Mouse (Mus musculus) Muller cell, postnatal 12 days (primary cell): ENCODE results near the gene Rasa1.

ENCODE experiments used
- DNase-seq: peaks from one replicate; pipeline ENCODE4 v3.0.0-alpha.2; 2015; ENCODE audit errors: inconsistent ontology term

Rasa1 gene

DNA sequence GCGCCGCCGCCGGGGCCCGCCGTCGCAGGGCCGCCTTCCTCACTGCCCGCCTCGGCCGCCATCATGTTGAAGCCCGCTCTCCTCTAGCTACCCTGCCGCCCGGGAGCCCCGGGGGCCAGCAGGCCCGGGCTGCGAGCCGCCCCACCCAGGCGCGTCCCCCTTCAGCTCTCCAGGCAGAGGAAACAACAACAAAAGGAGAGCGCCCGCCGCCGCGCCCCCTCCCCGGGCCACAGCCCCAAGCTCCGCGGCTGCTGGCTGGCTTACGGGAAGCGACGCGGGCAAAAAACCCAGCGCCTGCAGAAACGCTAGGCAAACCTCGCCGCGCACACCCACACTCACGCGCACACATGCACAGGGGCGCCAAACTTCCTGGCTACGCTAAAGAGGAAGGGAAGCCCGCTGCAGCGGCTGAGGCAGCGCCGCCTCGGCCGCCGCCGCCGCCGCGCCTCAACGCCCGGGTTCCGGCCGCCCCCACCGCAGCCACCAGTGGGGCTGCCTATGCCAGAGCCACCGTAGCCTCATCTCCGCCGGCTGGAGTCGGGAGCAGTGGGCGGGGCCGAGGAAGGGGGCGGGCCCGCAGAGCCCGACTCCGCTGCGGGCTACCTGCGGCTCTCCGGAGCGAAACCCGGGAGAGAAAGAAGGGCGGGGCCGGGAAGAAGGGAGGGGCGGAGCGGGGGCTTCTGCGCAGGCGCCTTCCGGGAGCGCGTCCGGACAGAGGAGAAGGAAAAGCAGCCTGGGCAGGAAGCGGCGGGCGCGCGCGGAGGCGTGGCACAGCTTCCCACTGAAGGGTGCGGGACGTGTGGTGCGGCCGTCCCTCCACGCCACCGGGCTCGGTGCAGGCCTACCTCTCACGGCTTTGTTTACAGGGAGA is at the start of gene Rasa1:
Rasa1 (minus strand) TSS at position 288 of the 871 bp plus-strand sequence.
- DNase-seq = peak; percentile 99

DNA sequence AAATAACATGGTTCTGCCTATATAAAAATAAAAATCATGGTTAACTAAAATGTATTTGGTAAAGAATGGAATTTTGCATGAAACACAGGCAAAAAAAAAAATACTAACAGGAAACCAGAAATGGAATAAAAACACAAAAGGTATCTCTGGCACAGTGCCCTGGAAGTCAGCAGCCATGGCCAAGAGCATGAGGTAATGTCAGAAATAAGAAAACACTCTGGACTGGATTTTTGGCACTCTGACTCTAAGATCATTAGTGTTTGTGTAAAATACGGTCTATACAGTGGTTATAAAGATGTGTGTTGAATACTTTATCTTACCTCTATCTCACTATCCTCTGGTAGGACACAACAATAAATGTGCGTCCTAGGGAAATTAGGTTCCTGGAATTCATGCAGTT is 22.6 kb upstream of the Rasa1 start:
- no peak for DNase-seq

DNA sequence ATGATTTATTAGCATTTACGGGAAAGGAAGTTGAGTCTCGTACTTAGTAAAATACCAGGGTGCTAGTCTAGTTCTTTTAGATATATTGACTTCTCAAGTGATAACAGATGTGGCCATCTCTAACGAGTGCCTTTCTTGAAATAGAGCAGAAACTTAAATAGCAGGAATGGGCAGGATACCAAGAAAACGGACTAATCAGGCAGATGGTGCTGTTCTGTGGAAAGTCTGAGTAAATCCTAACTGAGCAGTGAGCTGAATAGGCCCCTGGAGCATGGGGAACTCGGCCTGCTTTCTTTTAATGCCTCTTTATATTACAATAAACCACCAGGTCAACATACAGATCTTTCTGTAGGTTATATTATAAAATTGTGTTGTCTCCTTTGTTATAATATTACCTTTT is 22.0 kb upstream of the Rasa1 start:
- DNase-seq = no peak

DNA sequence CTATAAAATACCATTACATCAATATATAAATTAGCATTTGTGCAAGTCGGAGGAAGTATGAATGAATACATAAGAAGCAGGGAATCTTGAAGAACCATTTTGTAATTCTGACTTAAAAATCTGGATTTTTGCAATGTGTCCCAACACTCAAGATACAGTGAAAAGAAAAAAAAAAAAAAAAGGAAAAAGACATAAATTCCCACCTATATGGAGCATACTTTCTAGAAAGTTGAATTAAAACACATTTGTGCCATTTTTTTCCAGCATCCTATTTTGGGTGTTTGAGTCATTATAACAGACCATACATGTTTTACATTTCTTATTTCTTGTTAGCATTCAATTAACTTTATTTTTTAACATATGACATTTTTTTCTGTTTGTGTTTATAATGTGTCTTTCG is 21.6 kb upstream of the Rasa1 start:
- no peak for DNase-seq

DNA sequence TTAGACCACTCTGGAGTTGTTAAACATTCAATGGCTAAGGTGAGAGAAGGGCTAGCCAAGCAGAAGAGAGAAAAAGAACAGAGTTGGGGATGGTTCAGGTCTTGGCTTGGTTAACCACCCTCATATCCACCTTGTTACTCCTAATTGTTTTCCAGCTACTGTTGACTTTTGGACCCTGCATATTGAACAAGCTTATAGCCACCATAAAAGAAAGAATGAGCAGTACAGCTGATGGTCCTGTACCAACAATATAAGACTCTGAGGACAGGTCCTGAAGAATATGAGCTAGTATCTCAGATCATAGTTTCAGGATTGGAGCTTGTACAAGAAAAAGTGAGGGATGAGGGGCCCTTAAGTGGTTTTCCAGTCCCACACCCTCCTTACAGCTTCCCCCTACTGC is 17.1 kb upstream of the Rasa1 start:
- no peak for DNase-seq

DNA sequence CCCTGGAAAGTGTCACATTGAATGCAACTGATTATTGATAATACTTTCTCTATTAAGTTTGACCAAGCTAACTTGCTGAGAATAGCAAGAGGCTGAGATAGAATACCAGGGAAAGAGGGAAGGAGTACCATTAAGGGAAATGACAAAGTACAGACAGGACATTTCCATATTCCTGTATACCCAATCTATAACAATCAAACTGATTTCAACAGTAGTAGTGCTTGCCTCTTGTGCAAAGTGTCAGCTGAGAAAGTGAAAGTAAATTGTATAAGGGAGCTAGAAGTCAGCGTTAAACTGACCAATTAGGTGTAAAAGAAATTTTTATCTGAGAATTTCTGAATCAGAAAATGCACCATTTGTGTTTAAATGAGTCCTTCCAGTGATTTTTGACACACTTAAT is 1.7 kb upstream of the Rasa1 start:
- peak; percentile 32 for DNase-seq

DNA sequence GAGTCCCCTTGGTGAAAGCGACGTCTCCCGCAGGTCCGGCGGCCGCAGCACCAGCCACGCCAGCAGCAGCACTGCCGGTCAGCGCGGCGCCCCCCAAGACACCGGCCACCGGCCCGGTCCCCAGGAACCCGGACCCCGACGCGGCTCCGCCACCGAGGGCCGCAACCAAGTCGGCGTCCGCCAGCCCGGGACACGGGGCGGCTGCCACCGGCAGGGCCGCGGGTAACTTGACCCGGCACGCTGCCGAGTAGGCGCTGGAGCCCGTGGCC is 422 bp downstream of the Rasa1 start:
- no peak for DNase-seq

DNA sequence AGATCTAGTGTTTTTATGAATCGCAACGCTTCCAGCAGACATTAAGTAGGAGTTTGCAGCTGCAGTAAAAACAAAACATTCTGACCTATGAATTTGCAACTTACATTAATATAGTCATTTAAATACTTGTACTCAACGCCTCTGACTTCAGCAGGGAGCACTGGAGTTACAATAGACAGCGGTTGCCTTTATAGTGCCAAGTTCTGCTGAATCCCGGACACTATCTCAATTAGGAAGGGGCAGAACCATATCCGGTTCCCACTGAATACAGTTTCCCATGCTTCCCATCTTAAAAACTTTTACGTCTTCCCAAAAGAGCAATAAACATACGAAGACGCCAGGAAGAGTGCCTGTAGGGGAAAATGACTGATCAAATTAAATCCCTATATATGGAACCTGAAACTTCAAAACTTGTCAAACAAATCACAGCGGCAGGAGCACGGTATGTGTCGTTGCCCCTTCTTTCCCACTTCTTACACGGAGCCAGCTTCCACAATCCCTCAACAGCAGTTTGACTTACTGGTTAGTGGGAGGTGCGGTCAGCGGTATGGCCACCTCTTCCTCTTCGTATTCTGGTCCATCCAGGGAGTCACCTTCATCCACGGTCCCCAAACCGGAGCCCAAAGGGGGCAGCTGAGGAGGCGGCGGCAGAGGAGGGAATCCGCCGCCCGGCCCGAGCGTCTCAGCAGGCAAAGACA is 905 bp downstream of the Rasa1 start:
- peak; percentile 60 for DNase-seq

DNA sequence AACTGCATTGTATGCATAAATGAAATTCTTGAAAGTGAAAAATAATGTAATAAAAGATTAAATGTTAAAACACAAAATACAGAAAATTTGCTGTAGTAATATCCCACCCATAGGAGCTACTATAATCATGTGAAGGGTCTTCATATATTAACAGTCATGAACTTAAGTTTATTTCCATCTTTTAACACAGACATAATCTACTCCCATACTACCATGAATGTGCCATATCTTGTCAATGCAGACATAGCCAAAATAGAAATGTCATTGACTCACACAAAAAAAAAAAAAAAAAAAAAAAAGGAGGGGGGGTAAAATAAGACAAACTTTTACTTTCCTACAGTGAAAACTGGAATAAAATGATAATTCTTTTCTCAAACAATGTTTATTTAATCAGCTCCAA is 6.3 kb downstream of the Rasa1 start:
- DNase-seq = no peak

DNA sequence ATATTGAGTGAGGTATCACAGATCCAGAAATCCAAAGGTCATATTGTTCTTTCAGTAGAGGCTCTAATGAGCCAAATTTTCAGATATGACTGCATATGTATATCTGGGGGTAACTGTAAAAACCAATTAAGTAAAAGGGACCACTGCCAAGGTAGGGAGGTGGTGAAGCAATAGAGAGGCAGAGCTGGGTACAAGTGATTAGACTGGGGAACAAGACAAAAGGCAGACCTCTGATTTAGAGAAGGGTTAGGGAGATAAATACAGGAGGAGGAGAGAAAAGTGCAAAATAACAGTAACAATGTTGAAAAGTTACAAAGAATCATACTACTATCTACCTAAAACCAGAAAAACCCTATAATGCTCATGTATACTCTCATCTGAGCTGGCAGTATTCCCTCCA is 10.0 kb downstream of the Rasa1 start:
- DNase-seq = no peak

DNA sequence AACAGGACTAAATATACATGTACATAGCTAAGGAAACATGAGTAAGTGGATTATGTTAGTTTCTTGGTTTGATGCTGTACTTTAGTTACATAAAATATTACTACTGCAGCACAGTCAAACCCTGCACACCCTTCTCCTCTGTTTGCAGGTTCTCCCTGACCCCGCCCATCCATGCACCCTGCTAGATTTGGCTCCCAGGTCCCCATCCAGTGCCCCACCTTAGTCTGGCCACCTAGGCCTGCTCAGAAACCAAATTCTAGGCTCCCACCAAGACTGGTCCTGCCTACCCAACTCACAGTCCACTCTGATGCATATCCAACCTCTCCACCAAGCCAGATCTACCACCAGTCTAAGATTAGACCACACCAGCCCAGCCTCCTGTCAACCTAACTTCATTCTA is 14.4 kb downstream of the Rasa1 start:
- DNase-seq = no peak

DNA sequence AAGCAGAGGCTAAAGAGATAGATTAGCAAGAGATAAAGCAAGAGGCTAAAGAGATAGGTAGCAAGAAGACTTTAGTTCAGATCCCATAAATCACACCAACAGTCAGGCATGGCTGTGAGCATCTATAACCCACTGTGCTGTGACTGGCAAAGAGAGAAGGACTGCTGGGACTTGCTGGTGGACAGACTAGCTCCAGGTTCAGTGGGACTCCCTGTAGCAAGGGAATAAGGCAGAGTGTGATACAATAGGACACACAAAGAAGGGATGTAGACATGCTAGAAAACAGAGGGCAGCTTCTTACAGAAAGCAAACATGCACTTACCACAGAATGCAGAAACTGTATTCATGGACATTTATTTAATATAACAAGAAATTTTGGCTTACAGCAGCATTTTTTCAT is 15.1 kb downstream of the Rasa1 start:
- DNase-seq = no peak

DNA sequence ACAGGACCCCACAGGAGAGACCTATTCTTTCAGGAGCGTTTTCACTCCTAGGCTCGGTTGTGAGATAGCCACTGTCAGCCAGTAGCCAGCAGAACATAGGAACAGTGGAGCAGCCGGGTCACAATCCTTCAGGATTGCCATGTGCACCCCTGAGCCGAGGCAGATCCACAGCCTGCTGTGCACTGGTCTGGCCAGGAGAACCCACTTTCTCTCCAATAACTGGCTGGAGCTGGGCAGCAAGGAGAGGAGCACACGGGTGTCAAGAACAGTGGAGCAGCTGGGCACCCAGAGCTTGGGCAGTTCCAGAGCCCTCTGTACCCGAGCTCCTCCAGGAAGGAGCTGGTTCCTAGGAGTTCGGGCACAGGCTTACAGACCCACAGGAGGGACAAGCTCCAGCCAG is 50.2 kb downstream of the Rasa1 start:
- DNase-seq = no peak

DNA sequence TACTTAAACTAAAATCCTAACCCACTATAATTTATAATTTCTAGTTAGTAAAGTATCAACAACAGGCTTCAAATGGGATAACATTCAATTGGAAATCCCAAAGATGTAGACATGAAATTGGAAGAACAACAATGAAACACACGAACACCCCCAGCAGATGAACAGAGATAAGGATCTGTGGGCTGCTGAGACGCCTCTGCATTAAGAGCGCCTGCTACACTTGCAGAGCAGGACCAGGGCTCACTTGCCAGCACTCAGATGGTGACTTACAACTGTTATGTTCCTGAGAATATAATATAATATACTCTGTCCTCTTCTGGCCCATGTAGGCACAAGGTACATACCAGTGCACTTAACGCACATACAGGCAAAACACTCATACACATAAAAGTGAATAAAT is 70.3 kb downstream of the Rasa1 start:
- DNase-seq = no peak

DNA sequence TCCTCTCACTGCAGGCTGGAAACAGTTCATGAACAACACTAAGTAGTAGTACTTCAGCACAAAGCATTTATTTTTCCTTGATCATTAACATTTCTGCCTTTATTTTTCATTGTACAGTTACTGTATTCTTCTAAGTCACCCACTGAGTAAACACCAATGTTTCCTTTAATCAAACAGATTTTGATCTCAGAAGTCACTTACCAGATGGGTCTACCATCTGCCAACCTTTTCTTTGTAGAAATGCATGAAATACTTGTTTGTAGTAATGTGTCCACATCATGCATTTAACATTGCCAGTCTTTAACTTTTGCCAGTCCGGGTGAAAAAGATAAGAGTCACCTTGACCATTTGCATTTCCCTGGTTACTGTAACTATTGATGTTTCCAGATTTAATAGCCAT is 78.6 kb downstream of the Rasa1 start:
- DNase-seq = no peak

DNA sequence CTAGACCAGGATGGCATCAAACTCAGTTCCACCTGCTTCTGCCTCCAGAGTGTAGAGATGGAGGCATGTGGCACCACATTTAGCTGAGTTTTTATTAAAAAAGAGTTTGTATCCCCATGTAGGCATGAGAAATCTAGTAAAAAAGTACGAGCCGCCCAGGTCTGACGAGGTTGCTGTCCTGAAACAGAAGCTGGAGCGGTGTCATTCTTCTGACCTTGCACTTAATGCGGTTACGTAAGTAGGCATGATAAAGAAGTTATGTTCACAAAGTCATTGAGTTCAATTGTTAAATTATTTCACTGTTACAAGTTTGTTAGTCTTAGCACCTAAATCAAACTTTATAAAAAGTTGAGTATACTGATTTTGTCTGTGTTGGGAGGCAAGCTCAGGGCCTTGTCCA is 80.3 kb downstream of the Rasa1 start:
- DNase-seq = no peak

DNA sequence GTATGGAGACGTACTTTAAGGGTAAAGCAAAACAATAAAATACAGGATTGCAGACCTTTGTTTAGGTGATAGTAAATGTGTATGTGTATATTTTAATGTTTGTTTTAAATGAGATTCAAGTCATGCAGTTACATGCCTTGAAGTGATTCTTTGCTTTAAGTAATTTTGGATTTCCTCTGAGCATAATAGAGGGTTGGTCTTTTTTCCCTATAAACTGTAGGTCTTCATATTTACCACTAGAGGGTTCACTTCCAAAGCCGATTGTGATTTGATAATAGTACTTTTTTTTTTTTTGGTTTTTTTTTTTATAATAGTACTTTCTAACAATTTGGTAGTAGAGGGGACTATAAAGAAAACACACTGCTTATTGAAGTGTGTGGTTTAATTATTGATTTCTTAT is 81.4 kb downstream of the Rasa1 start:
- peak; percentile 8 for DNase-seq

DNA sequence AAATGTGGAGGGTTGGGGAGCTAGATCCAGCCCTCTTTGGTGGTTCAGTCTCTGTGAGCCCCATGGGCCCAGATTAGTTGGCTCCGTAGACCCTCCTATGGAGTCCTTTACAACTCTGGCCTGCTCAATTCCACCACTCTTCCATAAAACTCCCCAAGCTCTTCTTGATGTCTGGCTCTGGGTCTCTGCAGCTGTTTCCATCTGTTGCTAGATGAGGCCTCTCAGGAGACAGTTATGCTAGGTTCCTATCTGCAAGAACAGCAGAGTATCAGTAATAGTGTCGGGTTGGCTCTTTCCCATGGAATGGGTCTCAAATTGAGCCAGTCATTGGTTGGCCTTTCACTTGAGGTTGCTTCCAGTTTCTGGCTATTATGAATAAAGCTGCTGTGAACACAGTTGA is 97.7 kb downstream of the Rasa1 start:
- no peak for DNase-seq

DNA sequence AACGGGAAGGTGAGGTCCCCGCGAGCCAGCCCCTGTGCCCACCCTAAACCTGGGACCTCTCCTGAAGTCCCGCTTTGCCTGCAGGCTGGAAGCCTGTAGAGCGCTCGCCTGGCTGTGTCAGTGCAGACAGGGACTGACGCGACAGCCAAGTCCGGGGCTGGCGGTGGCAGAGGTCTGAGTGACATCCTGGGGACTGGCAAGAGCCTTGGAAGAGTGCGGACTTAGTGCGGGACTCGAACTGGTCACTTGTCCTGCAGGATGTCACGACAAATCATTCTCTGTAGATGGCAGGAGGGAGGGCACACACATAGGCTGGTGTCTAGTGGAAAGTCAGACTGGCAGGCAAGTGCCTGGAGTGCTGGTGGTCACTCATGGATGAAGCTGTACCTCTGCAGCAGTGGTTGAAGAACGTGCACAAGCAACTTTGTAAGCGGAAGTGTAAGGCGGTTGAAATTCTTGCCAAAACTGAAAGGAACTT is 99.2 kb downstream of the Rasa1 start:
- DNase-seq = no peak

DNA sequence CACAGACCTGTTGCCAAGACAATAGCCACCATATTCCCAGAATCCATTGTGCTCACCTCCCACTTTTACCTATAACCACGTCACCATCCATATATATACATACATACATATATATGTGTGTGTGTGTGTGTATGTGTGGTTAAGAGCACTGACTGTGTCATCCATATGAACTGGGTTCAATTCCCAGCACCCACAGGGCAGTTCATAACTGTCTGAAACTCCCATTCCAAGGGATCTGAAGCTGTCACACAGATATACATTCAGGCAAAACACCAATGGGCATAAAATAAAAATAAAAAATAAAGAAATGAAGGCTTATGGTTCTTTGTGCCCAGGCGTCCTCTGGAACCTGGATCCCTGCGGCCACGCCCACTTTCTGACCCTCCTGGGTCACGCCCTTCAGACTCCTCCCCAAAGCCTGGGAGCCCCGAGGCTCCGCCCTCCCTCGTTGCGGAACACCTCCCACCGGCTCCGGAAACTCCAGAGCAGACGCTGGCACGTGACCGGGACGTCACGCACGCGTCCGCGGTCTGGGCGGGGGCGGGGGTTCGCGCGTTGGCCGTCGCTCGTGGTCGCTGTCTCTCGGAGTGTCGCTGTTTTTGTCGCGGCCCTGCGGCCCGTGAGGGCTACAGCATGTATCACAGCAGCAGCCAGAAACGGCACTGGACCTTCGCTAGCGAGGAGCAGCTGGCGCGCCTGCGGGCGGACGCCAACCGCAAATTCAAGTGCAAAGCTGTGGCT is 99.9 kb downstream of the Rasa1 start, which contains the start of gene Ccnh:
Ccnh (plus strand) TSS at position 506 of the 741 bp plus-strand sequence.
- peak; percentile 95 for DNase-seq
